Mouse (Mus musculus): ENCODE data around the gene Rnf43.
A peak's percentile ranks its signal among the peaks of the same experiment; 100 is the strongest.

Gene Rnf43

GRCm38 (mm10) chr11:87662407-87662806 lies at the start of gene Rnf43:
TSS of gene Rnf43 (plus strand) at chr11:87662722.
- DNase-seq (ENCODE audit: inconsistent ontology term): peak; percentile 74

- DNase-seq (ENCODE audit: inconsistent ontology term): no peak
Observed at GRCm38 (mm10) chr11:87613972-87614371, 48.5 kb upstream of the Rnf43 start.

GRCm38 (mm10) chr11:87615551-87615950 lies 47.0 kb upstream of the Rnf43 start:
- peak; percentile 53 for DNase-seq (ENCODE audit: inconsistent ontology term)

DNA sequence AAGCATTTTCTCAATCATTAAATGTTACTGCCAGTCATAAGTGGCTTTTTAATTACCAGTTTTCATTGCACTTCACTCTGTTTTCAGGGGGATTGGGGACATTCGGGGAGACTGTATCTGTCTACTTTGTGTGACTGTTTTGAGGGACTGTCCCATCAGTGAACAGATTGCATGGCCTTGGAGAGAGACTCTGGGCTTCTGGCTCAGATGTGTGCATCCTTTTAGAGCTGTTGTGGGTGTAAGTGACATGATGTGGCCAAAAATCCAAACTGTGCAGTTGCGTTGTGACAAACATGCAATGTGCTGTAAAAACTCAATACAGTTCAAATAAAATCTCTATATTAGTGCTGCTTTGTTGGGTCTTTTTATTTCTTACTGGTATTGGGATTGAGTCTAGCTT lies 46.6 kb upstream of the Rnf43 start:
- peak; percentile 19 for DNase-seq (ENCODE audit: inconsistent ontology term)

DNA sequence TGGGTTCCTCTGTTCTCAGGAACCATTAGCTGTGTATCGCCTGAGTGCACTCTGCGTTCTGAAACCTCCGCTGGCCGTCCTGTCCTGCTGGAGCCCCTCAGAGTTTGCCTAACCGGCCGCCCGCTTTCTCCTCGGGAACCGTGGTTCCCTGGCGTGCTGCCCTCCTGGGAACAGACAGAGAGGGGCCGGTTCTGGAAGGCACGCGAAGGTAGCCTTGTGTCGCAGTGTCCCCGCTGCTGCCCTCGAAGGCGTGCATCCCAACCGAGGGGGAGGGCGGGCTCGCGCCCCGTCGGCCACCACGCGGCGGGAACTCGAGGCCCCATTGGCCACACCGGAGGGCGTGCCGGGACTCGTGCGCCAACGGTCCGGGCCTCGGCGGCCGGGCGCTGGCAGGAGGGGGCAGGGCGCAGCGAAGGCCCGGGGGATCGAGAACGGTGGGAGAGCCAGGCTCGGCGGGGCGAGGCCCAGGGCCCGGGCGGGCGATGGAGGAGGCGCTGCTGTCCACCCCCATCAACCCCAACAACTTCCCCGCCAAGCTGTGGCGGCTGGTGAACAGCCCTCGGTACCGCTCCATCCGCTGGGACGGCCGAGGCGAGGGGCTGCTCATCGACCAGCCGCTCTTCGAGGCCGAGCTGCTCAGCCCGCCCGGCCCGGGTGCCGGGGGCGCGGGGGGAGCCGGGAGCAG lies 45.6 kb upstream of the Rnf43 start, which contains the start of gene Hsf5:
TSS of gene Hsf5 (plus strand) at position 375 of the 685 bp plus-strand sequence.
- no peak for DNase-seq (ENCODE audit: inconsistent ontology term)

DNA sequence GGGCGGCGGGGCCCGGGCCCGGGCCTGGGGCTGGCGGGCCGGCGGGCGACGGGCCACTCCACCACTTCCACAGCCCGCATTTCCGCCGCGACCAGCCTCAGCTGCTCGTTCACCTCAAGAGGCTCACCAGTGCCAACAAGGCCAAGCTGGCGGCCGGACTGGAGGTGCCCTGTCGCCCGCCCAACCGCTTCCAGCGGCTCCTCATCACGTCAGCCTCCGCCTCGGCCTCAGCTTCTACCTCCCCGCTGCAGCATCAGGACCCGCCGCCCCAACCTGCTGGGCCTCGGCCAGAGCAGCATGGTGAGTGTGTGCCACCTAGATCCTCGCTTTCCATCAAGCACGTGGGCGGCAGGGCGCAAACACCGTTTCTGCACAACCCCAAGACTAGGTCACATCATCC lies 44.9 kb upstream of the Rnf43 start:
- no peak for DNase-seq (ENCODE audit: inconsistent ontology term)

DNA sequence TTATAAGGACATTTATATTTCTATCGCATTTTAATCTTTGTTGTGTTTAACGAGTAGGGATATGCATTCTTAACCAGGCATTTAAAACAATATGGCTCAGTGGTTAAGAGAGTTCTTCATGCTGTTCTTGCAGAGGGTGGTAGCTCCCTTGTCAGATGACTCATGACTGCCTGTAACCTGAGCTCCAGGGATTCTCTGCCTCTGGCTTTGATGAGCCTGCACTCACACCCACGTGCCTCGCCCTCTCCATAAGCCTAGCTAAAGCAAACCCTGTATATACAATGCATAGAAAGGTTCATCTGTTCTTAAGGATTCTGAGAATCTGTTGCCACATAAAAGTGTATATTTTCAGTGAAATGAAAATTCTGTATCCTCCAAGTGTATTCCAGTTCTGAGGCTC lies 39.4 kb upstream of the Rnf43 start:
- DNase-seq (ENCODE audit: inconsistent ontology term): no peak

DNA sequence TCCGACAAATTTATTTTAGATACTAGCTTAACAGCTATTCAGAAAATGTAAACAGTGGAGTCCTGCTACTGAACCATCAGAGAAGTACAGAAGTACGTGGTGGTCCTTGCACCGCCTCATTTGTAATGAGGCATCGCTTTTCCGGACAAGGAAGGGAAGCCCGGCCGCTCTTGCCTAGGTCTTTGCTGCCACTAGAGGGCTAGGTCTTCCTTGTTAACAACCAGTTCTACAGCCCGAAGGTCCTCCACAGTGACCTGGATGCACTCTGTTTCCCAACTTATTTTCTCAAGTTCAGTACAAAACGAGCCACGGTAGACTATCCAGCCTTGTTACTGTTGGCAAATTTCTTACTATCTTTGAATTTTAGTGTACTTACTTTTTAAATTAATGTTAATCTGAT lies 32.7 kb upstream of the Rnf43 start:
- peak; percentile 27 for DNase-seq (ENCODE audit: inconsistent ontology term)

DNA sequence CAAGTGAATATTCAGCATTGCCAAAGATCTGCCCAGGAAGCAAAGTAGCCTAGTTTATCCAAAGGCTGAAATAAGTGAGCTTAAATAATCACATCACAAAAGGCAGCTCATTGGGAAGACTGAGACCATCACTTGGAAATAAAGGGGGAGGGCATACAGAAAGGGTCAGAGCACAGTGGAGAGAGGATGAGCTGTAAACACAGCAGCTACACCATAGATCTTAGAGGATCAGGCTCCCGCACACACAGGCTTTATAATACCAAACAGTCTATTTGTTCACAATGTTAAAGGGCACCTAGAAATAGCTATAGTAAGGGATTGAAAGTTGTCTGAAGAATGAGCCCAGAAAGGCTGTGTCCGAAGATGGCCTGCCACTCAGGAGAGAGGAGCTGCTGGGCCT lies 23.7 kb upstream of the Rnf43 start:
- no peak for DNase-seq (ENCODE audit: inconsistent ontology term)

DNA sequence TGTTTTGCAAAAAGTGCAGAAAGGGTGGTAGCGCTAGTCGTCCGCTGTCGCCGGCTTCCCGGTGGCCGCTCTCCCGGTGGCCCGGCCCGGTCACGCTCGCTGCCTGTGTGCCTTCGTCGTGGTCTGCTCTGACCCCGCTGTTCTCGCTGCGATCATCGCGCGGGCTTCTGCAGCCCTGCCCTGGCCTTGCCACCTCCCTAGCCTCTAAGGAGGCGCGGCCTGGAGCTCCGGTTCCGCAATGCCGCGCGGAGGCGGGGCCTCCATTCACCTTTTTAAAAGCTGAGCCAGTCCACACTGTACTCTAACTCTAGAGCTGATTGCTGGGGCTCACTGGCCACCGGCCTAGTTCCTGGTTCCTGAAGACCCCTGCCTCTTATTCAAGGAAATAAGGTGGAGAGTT lies 23.3 kb upstream of the Rnf43 start:
- DNase-seq (ENCODE audit: inconsistent ontology term): peak; percentile 68

DNA sequence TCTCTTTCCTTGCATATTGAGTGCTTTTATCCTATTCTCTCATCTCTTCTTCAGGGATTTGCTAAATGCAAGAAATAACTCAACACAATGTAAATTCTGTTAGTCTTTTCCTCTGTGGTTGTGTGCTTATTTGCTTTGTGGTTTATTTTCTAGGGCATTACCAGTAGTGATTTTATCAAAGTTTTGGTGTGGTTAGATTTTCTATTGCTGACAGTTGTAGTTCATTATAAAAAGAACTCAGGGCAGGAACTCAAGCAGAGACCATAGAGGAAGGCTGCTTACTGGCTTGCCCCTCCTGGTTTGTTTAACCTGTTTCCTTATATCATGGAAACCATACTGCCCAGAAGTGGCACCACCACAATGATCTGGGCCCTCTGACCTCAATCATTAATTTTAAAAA lies 19.7 kb upstream of the Rnf43 start:
- DNase-seq (ENCODE audit: inconsistent ontology term): no peak

GRCm38 (mm10) chr11:87654693-87655092 lies 7.8 kb upstream of the Rnf43 start:
- no peak for DNase-seq (ENCODE audit: inconsistent ontology term)

DNA sequence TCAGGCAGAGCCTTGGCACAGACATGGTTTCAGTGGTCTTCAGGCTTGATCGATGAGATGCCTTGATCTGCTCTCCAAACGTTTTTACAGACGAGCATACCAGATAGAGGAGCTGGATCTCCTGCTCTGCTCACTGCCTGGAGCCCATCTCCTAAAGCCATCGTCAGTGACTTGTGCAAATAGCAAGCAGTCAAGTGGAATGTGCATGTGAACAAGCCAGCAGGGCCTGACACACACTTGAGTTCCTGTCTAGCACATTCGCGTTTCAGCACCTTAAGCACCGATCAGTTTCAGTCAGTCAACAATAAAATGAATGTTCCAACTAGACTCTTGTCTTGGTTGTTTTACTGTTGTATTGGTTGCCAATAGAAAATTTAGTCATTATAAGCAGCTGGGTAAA lies 3.3 kb upstream of the Rnf43 start:
- no peak for DNase-seq (ENCODE audit: inconsistent ontology term)

DNA sequence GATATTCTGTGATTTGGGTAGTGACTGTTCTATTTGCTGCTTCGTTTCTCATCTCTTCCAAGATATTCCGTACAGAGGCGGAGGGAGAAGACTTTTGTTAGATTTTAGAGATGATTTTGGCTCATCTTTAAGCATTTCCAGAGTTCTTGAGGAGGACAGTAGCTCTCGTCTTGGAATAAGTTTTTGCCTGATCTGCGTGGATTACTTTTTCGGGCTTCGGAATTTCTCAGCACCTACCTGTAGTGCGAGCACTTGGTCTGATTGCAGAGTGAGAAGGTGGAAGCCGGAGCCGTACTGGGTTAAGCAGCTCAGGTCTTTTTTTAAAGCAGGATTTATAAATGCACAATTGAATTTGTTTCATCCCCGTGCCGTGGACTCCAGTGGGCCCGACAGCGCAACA lies 300 bp downstream of the Rnf43 start:
- DNase-seq (ENCODE audit: inconsistent ontology term): no peak

GRCm38 (mm10) chr11:87663948-87664347 lies 1.4 kb downstream of the Rnf43 start:
- no peak for DNase-seq (ENCODE audit: inconsistent ontology term)

DNA sequence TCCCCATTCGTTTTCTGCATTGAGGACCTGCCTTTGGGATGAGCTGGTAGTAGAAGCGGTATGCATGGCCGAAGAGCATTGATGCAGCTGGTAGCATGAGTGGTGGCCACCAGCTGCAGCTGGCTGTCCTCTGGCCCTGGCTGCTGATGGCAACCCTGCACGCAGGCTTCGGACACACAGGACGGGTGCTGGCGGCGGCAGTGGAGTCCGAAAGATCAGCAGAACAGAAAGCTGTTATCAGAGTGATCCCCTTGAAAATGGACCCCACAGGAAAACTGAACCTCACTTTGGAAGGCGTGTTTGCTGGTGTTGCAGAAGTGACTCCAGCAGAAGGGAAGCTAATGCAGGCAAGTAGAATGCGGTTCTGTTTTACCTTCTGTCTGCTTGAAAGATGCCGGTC lies 2.0 kb downstream of the Rnf43 start:
- DNase-seq (ENCODE audit: inconsistent ontology term): no peak

DNA sequence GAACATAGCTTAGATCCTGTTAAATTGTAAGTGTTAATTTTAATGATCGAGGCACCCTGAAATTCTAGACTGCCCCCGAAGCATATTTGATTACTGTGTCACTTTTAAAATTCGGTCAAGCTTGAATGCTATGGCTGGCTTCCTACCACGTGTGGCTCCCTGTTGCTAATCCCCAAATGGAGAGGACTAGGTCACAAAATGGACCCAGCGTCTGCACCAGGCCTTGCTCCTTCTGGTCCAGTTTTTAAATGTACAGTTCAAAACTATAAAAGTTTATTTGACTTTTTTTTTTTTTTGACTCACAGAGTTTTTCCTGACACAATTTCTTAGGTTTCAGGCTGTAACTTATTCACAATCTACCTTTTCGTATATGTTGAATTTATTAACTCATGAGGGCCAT lies 2.7 kb downstream of the Rnf43 start:
- no peak for DNase-seq (ENCODE audit: inconsistent ontology term)

DNA sequence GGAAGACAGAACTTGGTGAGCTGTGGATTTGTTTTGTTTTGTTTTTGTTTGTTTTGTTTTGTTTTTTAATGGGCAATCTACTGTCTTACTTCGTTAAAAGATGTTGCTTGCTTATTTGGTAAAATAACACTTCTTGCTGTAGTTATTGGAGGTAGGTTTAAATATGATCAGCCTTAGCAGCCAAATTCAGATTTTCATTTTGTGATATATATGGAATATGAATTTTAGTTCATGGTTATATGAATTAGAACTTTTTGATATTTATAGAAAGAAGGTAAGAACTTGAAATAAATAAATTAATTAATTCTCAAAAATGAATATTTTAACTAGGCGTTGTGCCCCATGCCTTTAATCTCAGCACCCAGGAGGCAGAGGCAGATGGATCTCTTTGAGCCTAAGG lies 3.1 kb downstream of the Rnf43 start:
- DNase-seq (ENCODE audit: inconsistent ontology term): no peak

DNA sequence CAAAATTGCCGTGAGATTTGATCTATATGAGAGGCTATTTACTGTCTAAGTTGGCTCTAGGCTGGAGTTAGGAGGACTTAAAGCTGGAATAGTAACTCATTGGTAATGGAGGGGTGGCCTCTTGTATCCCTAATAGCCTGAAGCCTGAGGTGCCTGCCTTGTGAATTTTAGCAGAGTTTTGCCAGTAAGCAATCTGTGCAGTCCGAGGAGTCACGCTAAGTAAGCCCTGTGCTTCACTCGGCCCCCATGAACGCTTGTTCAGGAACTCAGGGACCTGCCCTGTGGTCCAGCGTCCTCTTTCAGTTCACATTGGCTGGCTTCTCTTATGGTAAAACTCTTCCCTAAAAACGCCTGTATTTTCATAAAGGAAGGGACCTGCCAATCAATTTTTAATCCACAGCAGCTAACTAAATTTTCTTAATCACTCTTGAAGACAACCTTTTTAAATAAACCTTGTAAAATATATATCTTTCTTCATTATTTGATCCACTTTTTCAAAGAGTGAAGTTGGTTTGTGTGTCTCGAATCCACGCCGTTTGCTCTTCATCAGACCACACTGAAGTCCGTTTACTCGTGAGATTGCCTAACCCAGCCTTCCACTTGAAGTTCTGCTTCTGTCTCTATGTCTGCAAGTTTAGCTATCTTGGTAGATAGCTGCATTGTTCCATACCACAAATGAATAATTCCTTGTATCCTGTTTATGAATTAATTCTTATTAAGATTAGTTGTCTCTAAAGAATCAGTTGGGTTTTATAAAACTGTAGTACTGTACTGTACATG lies 3.9 kb downstream of the Rnf43 start:
- DNase-seq (ENCODE audit: inconsistent ontology term): no peak

DNA sequence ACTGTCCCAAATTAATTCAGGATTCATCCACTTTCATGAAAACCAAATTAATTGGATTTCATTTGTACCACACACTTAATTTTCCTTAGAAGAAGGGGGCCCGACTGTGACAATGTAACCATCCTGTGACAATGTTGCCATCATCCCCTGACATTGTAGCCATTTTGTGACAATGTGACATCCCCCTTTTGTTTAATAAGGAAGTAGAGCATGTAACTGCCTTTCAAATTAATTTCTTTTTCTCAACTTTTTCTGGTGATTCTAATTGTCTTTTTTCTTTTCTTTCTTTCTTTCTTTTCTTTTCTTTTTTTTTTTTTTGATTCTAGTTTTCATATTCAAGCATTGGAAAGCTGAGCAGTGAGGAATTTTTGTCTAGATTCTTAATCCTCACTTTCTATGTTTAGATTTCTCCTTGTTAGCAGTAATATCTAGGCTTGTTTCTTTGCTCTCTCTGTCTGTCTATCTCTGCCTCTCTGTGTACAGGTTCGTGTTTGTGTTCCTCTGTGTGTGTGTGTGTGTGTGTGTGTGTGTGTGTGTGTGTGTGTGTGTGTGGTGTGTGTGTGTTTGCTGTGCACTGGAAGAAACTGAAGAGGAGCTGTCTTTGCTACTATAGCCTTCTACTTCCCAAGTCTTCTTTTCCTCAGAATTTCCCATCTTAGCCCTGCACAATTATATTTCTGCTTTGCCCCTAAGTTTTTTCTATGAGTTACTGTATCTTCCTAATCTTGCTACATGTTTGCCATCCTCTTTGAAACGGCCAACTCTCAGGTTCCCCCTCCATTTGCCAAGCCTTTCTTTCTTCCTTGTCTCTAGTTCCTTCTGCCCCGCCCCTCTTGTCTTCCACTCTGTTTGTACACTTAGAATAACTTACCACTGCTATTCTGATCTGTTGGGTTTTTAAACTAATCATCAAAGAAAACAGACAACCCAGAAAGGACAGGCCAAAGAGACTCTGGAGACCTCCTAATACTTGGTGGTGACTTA lies 4.9 kb downstream of the Rnf43 start:
- no peak for DNase-seq (ENCODE audit: inconsistent ontology term)

DNA sequence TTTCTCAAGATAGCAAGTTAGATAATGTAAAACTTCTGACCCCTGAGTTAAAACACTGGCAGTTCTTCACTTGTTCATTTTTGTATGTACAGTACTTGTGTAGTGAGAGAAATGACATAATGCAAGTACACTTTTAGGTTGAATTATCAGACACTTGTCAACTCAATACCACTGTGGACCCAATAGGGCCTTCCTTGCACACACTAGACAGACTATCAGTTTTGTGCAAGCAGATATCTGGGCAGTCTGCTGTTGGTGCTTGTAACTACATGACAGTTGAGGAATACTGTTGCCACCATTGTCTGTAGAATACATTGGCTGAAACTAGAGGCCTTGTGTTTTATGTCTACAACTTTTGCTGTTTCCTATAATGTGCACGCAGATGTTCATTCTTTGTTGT lies 10.8 kb downstream of the Rnf43 start:
- no peak for DNase-seq (ENCODE audit: inconsistent ontology term)

DNA sequence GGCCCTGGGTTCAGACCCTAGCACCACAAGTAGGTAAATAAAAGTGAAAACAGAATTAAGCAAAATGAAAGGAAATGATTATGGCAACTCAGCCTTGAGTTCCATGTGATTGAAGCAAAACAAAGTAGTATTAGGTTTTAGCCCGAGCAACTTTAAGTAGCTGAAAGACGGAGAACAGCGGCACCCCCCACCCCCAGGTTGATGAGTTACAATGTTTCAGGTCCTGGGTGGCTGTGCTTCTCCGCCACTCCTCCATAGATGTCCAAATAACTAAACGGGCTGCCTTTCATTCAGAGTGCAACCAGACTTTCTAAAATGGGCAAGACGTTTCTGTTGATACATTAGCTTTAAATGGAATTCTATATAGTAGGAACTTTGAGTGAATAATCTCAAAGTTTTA lies 13.1 kb downstream of the Rnf43 start:
- no peak for DNase-seq (ENCODE audit: inconsistent ontology term)

All from Muller cell, postnatal 12 days (primary cell).